Mouse (Mus musculus): ENCODE data around the gene Zfp968.
"Not testable (repeated sequence)": the region's sequence is repeated elsewhere in the genome, so short reads cannot be mapped to it uniquely, and the experiment has no call there.

Gene Zfp968

GRCm38 (mm10) chr2:175372136-175372535 lies at the start of gene Zfp968:
Gene Zfp968 (plus strand): TSS chr2:175372436.
- DNase-seq (ENCODE audit: low spot score in 2 of 2), result not testable (repeated sequence)

GRCm38 (mm10) chr2:175338097-175338496 lies 34.1 kb upstream of the Zfp968 start, which contains the start of gene Gm4631:
Gene Gm4631 (minus strand): TSS chr2:175338197.
- DNase-seq (ENCODE audit: low spot score in 2 of 2), result not testable (repeated sequence)

Measured in spleen, postnatal 4 days (tissue).